Mouse (Mus musculus): ENCODE data around the gene Prr19.
"Not testable (repeated sequence)": the region's sequence is repeated elsewhere in the genome, so short reads cannot be mapped to it uniquely, and the experiment has no call there.

The Prr19 gene

DNA sequence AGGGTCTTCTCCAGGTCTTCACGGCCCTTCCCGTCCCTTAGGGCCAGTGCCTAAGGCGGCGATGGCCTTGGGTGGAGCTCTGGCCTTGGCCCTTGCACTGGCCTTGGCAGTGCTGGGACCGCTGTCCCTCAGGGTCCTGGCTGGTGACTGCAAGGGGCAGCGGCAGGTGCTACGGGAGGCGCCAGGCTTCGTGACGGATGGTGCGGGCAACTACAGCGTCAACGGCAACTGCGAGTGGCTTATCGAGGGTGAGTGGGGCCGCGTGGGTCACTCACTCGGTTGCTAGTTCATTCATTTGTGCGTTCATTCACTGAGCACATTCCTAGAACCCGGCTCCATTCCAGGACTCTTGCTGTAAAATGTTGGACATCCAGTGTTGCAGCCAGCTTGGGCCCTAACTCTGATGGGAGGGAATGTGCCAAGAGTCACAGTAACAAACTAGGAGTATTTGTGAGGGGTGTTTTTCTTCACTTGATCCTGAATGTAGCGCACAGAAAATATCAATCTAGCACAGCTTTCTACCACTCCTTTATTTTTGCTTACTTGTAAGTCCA lies 16.3 kb downstream of the Prr19 start:
- DNase-seq (ENCODE audit: low read depth in 1 of 2, low spot score in 2 of 2): no peak

DNA sequence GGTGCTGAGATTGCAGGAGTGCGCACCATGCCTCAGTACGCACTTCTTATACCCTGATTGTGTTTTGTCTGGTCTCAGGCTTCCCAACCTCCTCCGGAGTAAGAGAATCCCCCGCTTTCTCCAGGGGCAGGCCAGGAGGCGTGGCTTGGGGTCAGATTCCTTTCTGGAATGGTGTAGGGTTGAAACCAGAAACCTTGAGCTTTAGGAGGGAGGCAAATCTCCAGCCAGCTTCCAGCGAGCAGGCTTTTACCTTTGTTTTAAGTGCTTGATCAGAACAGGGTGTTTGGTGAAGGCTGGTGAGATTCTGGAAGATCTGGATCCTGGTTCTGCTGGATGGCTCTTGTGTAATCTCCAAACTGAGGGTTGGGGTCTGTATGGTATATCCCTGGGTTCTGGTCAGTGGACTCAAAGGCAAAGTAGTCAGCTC lies 20.9 kb downstream of the Prr19 start:
- DNase-seq (ENCODE audit: low read depth in 1 of 2, low spot score in 2 of 2): no peak

GRCm38 (mm10) chr7:25323219-25323618 lies 22.0 kb downstream of the Prr19 start:
- DNase-seq (ENCODE audit: low read depth in 1 of 2, low spot score in 2 of 2): no peak

DNA sequence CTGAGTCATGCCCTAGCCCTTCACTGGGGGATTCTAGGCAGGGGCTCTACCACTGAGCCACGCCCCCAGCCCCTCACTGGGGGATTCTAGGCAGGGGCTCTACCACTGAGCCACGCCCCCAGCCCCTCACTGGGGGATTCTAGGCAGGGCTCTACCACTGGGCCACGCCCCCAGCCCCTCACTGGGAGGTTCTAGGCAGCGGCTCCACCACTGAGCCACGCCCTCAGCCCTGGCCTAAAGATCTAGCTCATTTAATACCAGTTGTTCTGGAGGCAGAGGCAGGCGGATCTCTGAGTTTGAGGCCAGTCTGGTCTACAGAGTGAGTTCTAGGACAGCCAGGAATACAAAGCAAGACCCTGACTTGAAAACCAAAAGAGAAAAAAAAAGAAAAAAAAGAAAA lies 24.2 kb downstream of the Prr19 start:
- not testable (repeated sequence) for DNase-seq (ENCODE audit: low read depth in 1 of 2, low spot score in 2 of 2)

DNA sequence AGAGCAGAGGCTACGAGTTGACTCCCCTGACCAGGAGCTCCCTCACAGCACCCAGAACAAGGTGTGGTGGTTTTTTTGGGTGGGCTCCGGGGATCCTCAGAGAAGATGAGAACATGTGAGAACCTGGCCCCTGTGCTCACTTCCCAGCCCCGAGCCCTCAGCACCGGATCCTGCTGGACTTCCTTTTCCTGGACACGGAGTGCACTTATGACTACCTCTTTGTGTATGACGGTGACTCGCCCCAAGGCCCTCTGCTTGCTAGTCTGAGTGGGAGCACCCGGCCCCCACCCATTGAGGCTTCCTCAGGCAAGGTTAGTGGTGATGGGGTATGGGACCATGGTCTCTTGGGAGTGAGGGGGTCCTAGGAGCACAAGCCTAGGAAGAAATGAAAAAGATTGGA lies 25.0 kb downstream of the Prr19 start:
- DNase-seq (ENCODE audit: low read depth in 1 of 2, low spot score in 2 of 2): no peak

DNA sequence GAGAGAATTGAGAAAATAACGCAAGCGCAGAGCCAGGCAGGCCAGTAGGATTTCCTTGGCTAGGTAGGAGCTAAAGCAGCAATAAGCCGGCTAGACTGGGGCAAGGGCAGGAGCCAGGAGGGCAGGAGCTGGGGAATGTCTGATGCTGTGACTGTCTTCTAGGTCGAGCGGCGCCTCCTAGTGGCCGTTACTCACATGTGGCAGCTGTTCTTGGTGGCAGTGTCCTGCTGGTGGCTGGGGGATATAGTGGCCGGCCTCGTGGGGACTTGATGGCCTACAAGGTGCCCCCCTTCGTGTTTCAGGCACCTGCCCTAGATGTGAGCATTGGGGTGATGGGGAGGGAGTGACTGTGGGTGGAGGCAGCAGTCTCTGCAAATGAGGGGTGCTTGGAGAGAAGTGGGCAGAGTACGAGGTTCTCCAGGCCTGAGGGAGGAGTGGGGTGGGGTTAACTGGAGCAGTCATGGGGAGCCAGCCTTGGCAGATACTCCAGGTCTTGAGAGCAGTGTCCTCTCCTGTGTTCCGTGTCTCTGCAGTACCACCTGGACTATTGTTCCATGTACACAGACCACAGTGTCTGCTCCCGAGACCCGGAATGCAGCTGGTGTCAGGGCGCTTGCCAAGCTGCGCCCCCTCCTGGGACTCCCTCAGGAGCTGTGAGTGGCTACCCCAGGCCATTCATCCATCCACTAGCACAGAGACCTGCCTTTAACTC lies 32.5 kb downstream of the Prr19 start:
- DNase-seq (ENCODE audit: low read depth in 1 of 2, low spot score in 2 of 2): peak; percentile 18 to 44

GRCm38 (mm10) chr7:25334472-25334871 lies 33.3 kb downstream of the Prr19 start:
- DNase-seq (ENCODE audit: low read depth in 1 of 2, low spot score in 2 of 2): no peak

DNA sequence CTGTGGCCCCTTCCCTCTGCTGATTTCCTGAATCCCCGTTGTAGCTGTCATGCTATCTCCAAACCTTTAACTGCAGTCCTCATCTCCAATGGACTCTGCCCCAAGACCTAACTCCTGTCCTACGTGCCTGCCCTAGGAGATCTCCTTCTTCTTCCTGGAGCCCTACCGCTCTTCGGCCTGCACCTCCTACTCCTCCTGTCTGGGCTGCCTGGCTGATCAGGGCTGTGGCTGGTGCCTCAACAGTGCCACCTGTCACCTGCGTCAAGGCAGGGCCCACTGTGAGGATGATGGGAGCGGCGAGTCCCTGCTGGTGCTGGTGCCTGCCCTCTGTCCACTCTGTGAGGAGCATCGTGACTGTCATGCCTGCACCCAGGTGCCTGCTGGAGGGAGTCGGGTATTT lies 38.1 kb downstream of the Prr19 start:
- no peak for DNase-seq (ENCODE audit: low read depth in 1 of 2, low spot score in 2 of 2)

DNA sequence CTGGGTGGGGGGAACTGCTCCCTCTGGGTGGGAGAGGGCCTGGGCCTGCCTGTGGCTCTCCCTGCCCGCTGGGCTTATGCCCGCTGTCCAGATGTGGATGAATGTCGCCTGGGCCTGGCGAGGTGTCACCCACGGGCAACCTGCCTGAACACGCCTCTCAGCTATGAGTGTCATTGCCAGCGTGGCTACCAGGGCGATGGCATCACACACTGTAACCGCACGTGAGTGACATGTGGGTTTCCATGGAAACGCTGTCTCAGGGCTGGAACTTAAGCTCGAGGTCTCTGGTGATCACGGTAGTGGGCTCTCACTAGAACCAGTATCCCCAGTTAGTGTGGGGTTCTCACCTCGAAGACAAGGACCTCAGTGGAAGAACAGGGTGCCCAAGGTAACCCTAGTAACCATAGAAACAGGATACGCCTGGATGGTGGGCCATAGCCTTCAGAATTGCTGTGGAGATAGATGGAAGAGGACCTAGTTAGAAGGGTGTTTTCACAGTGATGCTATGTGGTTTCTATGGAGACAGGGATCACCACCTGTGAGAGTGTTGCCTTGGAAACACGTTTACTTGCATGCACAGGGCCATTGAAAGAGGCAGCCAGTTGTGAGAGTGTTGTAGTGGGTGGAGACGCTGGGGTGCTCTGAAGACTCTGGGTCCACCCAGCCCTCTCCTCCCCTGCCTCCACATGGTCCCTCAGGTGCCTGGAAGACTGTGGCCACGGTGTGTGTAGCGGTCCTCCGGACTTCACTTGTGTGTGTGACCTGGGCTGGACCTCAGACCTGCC lies 40.0 kb downstream of the Prr19 start:
- DNase-seq (ENCODE audit: low read depth in 1 of 2, low spot score in 2 of 2): no peak

DNA sequence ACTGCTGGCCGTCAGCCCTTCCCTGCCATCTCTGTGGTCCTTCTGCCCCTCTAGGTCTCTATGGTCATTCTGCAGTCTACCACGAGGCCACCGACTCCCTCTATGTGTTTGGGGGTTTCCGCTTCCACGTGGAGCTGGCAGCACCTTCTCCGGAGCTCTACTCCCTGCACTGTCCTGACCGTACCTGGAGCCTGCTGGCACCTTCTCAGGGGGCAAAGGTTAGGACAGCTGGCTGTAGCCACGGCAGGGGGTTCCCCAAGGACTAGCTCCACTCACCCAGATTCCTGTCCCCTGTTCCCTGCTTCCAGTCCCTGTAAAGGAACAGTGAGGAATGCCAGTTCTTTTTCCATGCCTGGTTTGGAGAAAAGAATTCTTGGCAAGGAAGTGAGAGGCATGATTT lies 47.6 kb downstream of the Prr19 start:
- no peak for DNase-seq (ENCODE audit: low read depth in 1 of 2, low spot score in 2 of 2)

Data from monocyte, adult 2 months (primary cell).